Mouse (Mus musculus) intestine, embryonic 16.5 days (tissue): ENCODE results near the gene Prnd. TPM values are rescaled to one million over a fixed set of nuclear protein-coding genes. Genes with fewer than 3 reads are reported as not detected.

Source experiments
- ATAC-seq: fragments of 200-750 bp; cut with Nextera tagmentation; 2 replicates; pipeline ENCODE4 v1.8.0; 2017; ENCODE audit warnings: moderate TSS enrichment, moderate library complexity
- H3K27ac ChIP-seq: fragments of 300-500 bp; sonication (generic); 2 replicates; pipeline ENCODE4 v1.5.1; 2014; ENCODE audit warnings: mild to moderate bottlenecking, low read length
- H3K27me3 ChIP-seq: fragments of 300-500 bp; sonication (generic); replicated peaks from 2 replicates; pipeline ENCODE4 v1.6.1; 2014; ENCODE audit warnings: low read length, control low read depth, mixed read lengths; ENCODE audit not compliant: control insufficient read depth, insufficient read depth
- H3K36me3 ChIP-seq: fragments of 300-500 bp; sonication (generic); 2 replicates; pipeline ENCODE4 v1.6.1; 2014; ENCODE audit warnings: low read length, control low read depth; ENCODE audit not compliant: control insufficient read depth, insufficient read depth
- H3K4me1 ChIP-seq: fragments of 300-500 bp; sonication (generic); 2 replicates; pipeline ENCODE4 v1.6.1; 2014; ENCODE audit warnings: low read length, control low read depth, mixed read lengths; ENCODE audit not compliant: control insufficient read depth, insufficient read depth
- H3K4me2 ChIP-seq: fragments of 300-500 bp; sonication (generic); 2 replicates; pipeline ENCODE4 v1.6.1; 2014; ENCODE audit warnings: low read depth, low read length, control low read depth
- H3K4me3 ChIP-seq: fragments of 300-500 bp; sonication (generic); 2 replicates; pipeline ENCODE4 v1.5.1; 2014; ENCODE audit warnings: mild to moderate bottlenecking, low read length
- H3K9ac ChIP-seq: fragments of 300-500 bp; sonication (generic); 2 replicates; pipeline ENCODE4 v1.6.1; 2014; ENCODE audit warnings: low read depth, low read length
- H3K9me3 ChIP-seq: fragments of 300-500 bp; sonication (generic); 2 replicates; pipeline ENCODE4 v1.6.1; 2016; ENCODE audit warnings: low read length, control low read depth; ENCODE audit not compliant: control insufficient read depth
- WGBS: fragments of 180-500 bp; shearing (Covaris S2); extraction: QIAGEN DNeasy Blood & Tissue Kit; methylation state at CpG from one replicate; pipeline ENCODE4 v1.1.7; 2014; 5-methylcytosine and 5-hydroxymethylcytosine counted together
- polyA plus RNA-seq: library from polyadenylated mRNA; unstranded; fragments of >200 nt; fragmentation: Nextera tagmentation; extraction: Ambion mirVana; gene quantifications from 2 replicates; pipeline ENCODE4 v1.2.1, GENCODE M21; 2015

The Prnd gene
- polyA plus RNA-seq, 1 experiment from 2014 or later = 28.8 TPM

DNA sequence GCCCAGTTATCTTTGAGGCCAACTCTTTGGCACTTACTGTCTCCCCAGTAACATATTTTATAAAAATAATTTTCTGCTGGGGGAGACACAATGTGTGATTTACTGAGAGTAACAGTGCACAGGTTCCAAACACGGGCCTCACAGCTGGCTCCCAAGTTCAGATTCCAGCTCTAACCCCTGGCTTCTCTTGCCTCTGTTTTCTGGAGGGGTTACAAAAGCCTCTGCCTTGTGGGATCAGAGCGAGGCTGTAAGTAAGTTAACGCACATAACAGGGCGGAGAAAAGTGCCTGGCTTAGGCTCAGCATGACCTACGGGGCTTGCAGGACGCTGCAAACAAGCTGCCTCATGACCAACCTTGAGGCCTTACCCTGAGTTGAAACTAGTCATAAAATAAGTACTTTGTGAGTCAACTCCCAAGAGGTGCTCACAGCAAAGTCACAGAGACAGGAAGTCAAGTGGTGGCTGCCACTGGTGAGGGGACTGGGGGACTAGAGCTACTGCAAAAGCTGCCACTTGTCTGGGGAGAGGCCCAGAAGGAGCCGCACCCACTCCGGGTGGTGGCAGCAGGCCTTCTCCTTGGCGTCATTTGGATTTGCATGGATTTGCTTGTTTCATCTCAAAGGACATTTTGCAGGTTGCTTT is 54.0 kb downstream of the Prnd start:
- 73% methylated on average over 9 of the region's 9 CpGs for WGBS
- no peaks in the 10 kb centered on the region for H3K36me3 ChIP-seq
- no peak overlapping the region for H3K4me3 ChIP-seq
- no peak overlapping the region for H3K9ac ChIP-seq
- H3K27me3 ChIP-seq = no peaks in the 10 kb centered on the region
- H3K4me1 ChIP-seq = no peaks in the 10 kb centered on the region
- no peak overlapping the region for H3K4me2 ChIP-seq
- no peak for ATAC-seq
- H3K27ac ChIP-seq = no peak overlapping the region
- H3K9me3 ChIP-seq = no peaks in the 10 kb centered on the region

DNA sequence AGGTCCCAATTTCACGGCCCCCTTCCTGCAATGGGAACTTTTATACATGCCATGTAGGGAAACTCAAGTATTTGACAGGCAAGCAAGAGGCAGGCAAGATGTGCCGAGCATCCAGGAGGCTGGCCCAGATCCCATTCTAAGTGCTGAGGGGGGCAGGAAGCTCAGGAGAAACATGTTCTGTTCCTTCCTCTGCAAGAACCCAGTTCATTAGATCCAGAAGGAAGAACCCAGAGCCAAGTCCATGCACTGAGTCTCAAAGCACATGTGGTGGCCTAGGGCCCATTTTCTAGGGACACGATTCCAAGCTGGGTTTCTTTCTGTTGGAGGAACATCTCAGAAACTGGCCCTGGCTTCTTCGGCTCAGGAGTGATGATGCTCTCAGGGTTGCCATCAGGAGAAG is 54.8 kb downstream of the Prnd start:
- H3K4me2 ChIP-seq = no peak overlapping the region
- no peaks in the 10 kb centered on the region for H3K9me3 ChIP-seq
- no peak overlapping the region for H3K9ac ChIP-seq
- H3K27ac ChIP-seq = no peak overlapping the region
- 80% methylated on average over 4 of the region's 4 CpGs for WGBS
- no peaks in the 10 kb centered on the region for H3K27me3 ChIP-seq
- ATAC-seq = no peak
- H3K4me1 ChIP-seq = no peaks in the 10 kb centered on the region
- no peak overlapping the region for H3K4me3 ChIP-seq
- no peaks in the 10 kb centered on the region for H3K36me3 ChIP-seq

Other genes with a start within 250 kb of the Prnd start
- gene Erv3, start 91.1 kb upstream of the Prnd start, polyA plus RNA-seq = not detected in 2 replicates
- 49.5 and 50.7 TPM in 2 replicates for gene Prnp, start 40.9 kb upstream of the Prnd start, polyA plus RNA-seq
- not detected in 2 replicates for gene Prn, start 40.9 kb upstream of the Prnd start, polyA plus RNA-seq
- gene Rassf2, start 79.4 kb downstream of the Prnd start, polyA plus RNA-seq = 8.2 and 9.0 TPM in 2 replicates
- 12.0 and 13.5 TPM in 2 replicates for gene Slc23a2, start 194.2 kb downstream of the Prnd start, polyA plus RNA-seq